Mouse (Mus musculus) bone marrow macrophage, adult 2 months (primary cell): ENCODE measurements around the gene Dpp8. TPM values are rescaled to one million over a fixed set of nuclear protein-coding genes. Genes with fewer than 3 reads are reported as not detected.

Experiments
- H3K27ac ChIP-seq: 2 replicates; pipeline ENCODE4 v1.5.1; 2012; ENCODE audit warnings: low read depth, low read length; ENCODE audit not compliant: insufficient read depth
- H3K4me1 ChIP-seq: 2 replicates; pipeline ENCODE4 v1.6.1; 2012; ENCODE audit warnings: low read length; ENCODE audit not compliant: control insufficient read depth, insufficient read depth
- H3K4me3 ChIP-seq: 2 replicates; pipeline ENCODE4 v1.5.1; 2012; ENCODE audit warnings: mild to moderate bottlenecking, low read length, moderate library complexity; ENCODE audit not compliant: insufficient read depth
- CTCF ChIP-seq: IDR thresholded peaks from 2 replicates; pipeline ENCODE4 v1.5.1; 2012; ENCODE audit warnings: low read depth, mild to moderate bottlenecking, low read length, moderate library complexity
- POLR2A ChIP-seq: IDR thresholded peaks from 2 replicates; pipeline ENCODE4 v1.6.1; 2012; ENCODE audit warnings: mild to moderate bottlenecking, low read depth, low read length, borderline replicate concordance
- polyA plus RNA-seq: library from polyadenylated mRNA; stranded (reverse); fragments of >200 nt; gene quantifications from 2 replicates; pipeline ENCODE4 v1.2.4, GENCODE M21; 2012; ENCODE audit not compliant: missing spikeins, insufficient read depth, insufficient read length

Dpp8 gene
- polyA plus RNA-seq, 1 experiment: 73.7 TPM

- Histone ChIP-seq H3K4me3 (no peak overlapping the region), H3K4me1 (peaks cover 34% of the 10 kb centered on the region), H3K27ac (no peak overlapping the region)
- TF ChIP-seq CTCF (no peak), POLR2A (no peak)
Measured at GRCm38 (mm10) chr9:65085270-65085669, 53.1 kb downstream of the Dpp8 start.

- Histone ChIP-seq H3K4me1 (peaks cover 34% of the 10 kb centered on the region), H3K27ac (no peak overlapping the region), H3K4me3 (no peak overlapping the region)
- TF ChIP-seq CTCF (no peak), POLR2A (no peak)
Measured at GRCm38 (mm10) chr9:65086801-65087200, 54.6 kb downstream of the Dpp8 start.

- TF ChIP-seq CTCF (no peak), POLR2A (no peak)
- Histone ChIP-seq H3K4me3 (no peak overlapping the region), H3K27ac (no peak overlapping the region), H3K4me1 (peaks cover 34% of the 10 kb centered on the region)
Measured at GRCm38 (mm10) chr9:65087490-65087889, 55.3 kb downstream of the Dpp8 start.

- TF ChIP-seq POLR2A: no peak
- Histone ChIP-seq H3K4me1 (no peaks in the 10 kb centered on the region), H3K4me3 (no peak overlapping the region), H3K27ac (no peak overlapping the region)
Measured at GRCm38 (mm10) chr9:65094237-65094636, 62.0 kb downstream of the Dpp8 start.

- H3K4me3 ChIP-seq: peak within 1 kb of the TSS; percentile 56
- no peaks in the 10 kb centered on the region for H3K4me1 ChIP-seq
- H3K27ac ChIP-seq: no peak within 1 kb of the TSS
- no peak for TF ChIP-seq POLR2A
- TF ChIP-seq CTCF: no peak
Measured at GRCm38 (mm10) chr9:65100991-65101685, 68.9 kb downstream of the Dpp8 start, which contains the start of gene Igdcc4. TSS of gene Igdcc4 (plus strand) at chr9:65101486.

GRCm38 (mm10) chr9:65101686-65102376 lies 69.6 kb downstream of the Dpp8 start:
- H3K4me3 ChIP-seq: peak overlapping the region; percentile 56
- no peak for TF ChIP-seq CTCF
- no peak for TF ChIP-seq POLR2A
- H3K27ac ChIP-seq: no peak overlapping the region
- no peaks in the 10 kb centered on the region for H3K4me1 ChIP-seq

GRCm38 (mm10) chr9:65102377-65103172 lies 70.4 kb downstream of the Dpp8 start:
- H3K4me1 ChIP-seq: no peaks in the 10 kb centered on the region
- peak overlapping the region; percentile 56 for H3K4me3 ChIP-seq
- TF ChIP-seq POLR2A (no peak), CTCF (no peak)
- H3K27ac ChIP-seq: no peak overlapping the region

- Histone ChIP-seq H3K4me3 (no peak overlapping the region), H3K27ac (no peak overlapping the region)
Measured at GRCm38 (mm10) chr9:65103173-65103752, 71.0 kb downstream of the Dpp8 start.

GRCm38 (mm10) chr9:65106821-65107220 lies 74.6 kb downstream of the Dpp8 start:
- Histone ChIP-seq H3K4me3 (no peak overlapping the region), H3K4me1 (no peaks in the 10 kb centered on the region), H3K27ac (no peak overlapping the region)
- TF ChIP-seq POLR2A: no peak

More at GRCm38 (mm10) chr9:65103173-65103752, 71.0 kb downstream of the Dpp8 start:
- no peaks in the 10 kb centered on the region for H3K4me1 ChIP-seq
- no peak for TF ChIP-seq CTCF
- no peak for TF ChIP-seq POLR2A
